Mouse (Mus musculus): ENCODE data around the gene Mbtps2. TPM values are rescaled to one million over a fixed set of nuclear protein-coding genes. Genes with fewer than 3 reads are reported as not detected.

Mbtps2 gene
- polyA plus RNA-seq, 1 experiment from 2014 or later, result 13.1 TPM

- H3K9me3 ChIP-seq (replicated peaks; ENCODE audit: control insufficient read depth, low read length), result no peaks in the 10 kb centered on the region
- no peak overlapping the region for H3K9ac ChIP-seq (ENCODE audit: low read length)
- WGBS, result 11% methylated on average over 3 of the region's 3 CpGs
- H3K36me3 ChIP-seq (ENCODE audit: control insufficient read depth, insufficient read depth), result no peaks in the 10 kb centered on the region
- no peak overlapping the region for H3K4me3 ChIP-seq (ENCODE audit: low read length)
- peak overlapping the region; percentile 43; the same call in 1 of the 2 replicates for H3K27ac ChIP-seq (ENCODE audit: low read length)
- peaks cover 6% of the 10 kb centered on the region for H3K4me1 ChIP-seq (ENCODE audit: control insufficient read depth, insufficient read depth, low read length)
- no peak overlapping the region for H3K4me2 ChIP-seq (ENCODE audit: low read depth, low read length)
- no peaks in the 10 kb centered on the region for H3K27me3 ChIP-seq (ENCODE audit: control insufficient read depth, insufficient read depth, low read length)
- no peak for ATAC-seq (replicated peaks; ENCODE audit: extremely low read depth, insufficient read depth, low FRiP score)
These were observed 2.9 kb upstream of the Mbtps2 start for GRCm38 (mm10) chrX:157601450-157601849.

- Histone ChIP-seq H3K9ac (ENCODE audit: low read length) (peak overlapping the region; percentile 86), H3K4me2 (ENCODE audit: low read depth, low read length) (peak overlapping the region; percentile 65), H3K4me3 (ENCODE audit: low read length) (peak overlapping the region; percentile 73), H3K27ac (ENCODE audit: low read length) (peak overlapping the region; percentile 91), H3K36me3 (ENCODE audit: control insufficient read depth, insufficient read depth) (no peaks in the 10 kb centered on the region), H3K27me3 (ENCODE audit: control insufficient read depth, insufficient read depth, low read length) (no peaks in the 10 kb centered on the region), H3K9me3 (replicated peaks; ENCODE audit: control insufficient read depth, low read length) (no peaks in the 10 kb centered on the region), H3K4me1 (ENCODE audit: control insufficient read depth, insufficient read depth, low read length) (peaks cover 10% of the 10 kb centered on the region)
- ATAC-seq (replicated peaks; ENCODE audit: extremely low read depth, insufficient read depth, low FRiP score), result no peak
- WGBS, result 15% methylated on average over 17 of the region's 17 CpGs
These were observed 830 bp downstream of the Mbtps2 start for GRCm38 (mm10) chrX:157597585-157598185.

GRCm38 (mm10) chrX:157596802-157597201, 1.7 kb downstream of the Mbtps2 start:
- 73% methylated on average over 5 of the region's 5 CpGs for WGBS
- no peaks in the 10 kb centered on the region for H3K36me3 ChIP-seq (ENCODE audit: control insufficient read depth, insufficient read depth)
- H3K4me2 ChIP-seq (ENCODE audit: low read depth, low read length), result peak overlapping the region; percentile 65
- H3K4me3 ChIP-seq (ENCODE audit: low read length), result peak overlapping the region; percentile 73
- no peak overlapping the region for H3K9ac ChIP-seq (ENCODE audit: low read length)
- ATAC-seq (replicated peaks; ENCODE audit: extremely low read depth, insufficient read depth, low FRiP score), result no peak
- H3K4me1 ChIP-seq (ENCODE audit: control insufficient read depth, insufficient read depth, low read length), result peaks cover 10% of the 10 kb centered on the region
- H3K27me3 ChIP-seq (ENCODE audit: control insufficient read depth, insufficient read depth, low read length), result no peaks in the 10 kb centered on the region
- H3K27ac ChIP-seq (ENCODE audit: low read length), result no peak overlapping the region
- no peaks in the 10 kb centered on the region for H3K9me3 ChIP-seq (replicated peaks; ENCODE audit: control insufficient read depth, low read length)

GRCm38 (mm10) chrX:157595927-157596326, 2.6 kb downstream of the Mbtps2 start:
- H3K36me3 ChIP-seq (ENCODE audit: control insufficient read depth, insufficient read depth), result no peaks in the 10 kb centered on the region
- no peaks in the 10 kb centered on the region for H3K27me3 ChIP-seq (ENCODE audit: control insufficient read depth, insufficient read depth, low read length)
- H3K4me1 ChIP-seq (ENCODE audit: control insufficient read depth, insufficient read depth, low read length), result peaks cover 10% of the 10 kb centered on the region
- no peak overlapping the region for H3K4me2 ChIP-seq (ENCODE audit: low read depth, low read length)
- H3K27ac ChIP-seq (ENCODE audit: low read length), result no peak overlapping the region
- no peaks in the 10 kb centered on the region for H3K9me3 ChIP-seq (replicated peaks; ENCODE audit: control insufficient read depth, low read length)
- ATAC-seq (replicated peaks; ENCODE audit: extremely low read depth, insufficient read depth, low FRiP score), result no peak
- H3K9ac ChIP-seq (ENCODE audit: low read length), result no peak overlapping the region
- H3K4me3 ChIP-seq (ENCODE audit: low read length), result no peak overlapping the region
- 59% methylated on average over 6 of the region's 6 CpGs for WGBS

- Histone ChIP-seq H3K4me3 (ENCODE audit: low read length) (no peak overlapping the region), H3K36me3 (ENCODE audit: control insufficient read depth, insufficient read depth) (peaks cover 4% of the 10 kb centered on the region; the same call in 1 of the 2 replicates), H3K9me3 (replicated peaks; ENCODE audit: control insufficient read depth, low read length) (no peaks in the 10 kb centered on the region), H3K4me2 (ENCODE audit: low read depth, low read length) (no peak overlapping the region), H3K4me1 (ENCODE audit: control insufficient read depth, insufficient read depth, low read length) (peaks cover 10% of the 10 kb centered on the region), H3K9ac (ENCODE audit: low read length) (no peak overlapping the region), H3K27me3 (ENCODE audit: control insufficient read depth, insufficient read depth, low read length) (no peaks in the 10 kb centered on the region), H3K27ac (ENCODE audit: low read length) (no peak overlapping the region)
- WGBS, result 76% methylated on average over 2 of the region's 2 CpGs
- no peak for ATAC-seq (replicated peaks; ENCODE audit: extremely low read depth, insufficient read depth, low FRiP score)
These were observed 3.9 kb downstream of the Mbtps2 start for GRCm38 (mm10) chrX:157594606-157595005.

- Histone ChIP-seq H3K9ac (ENCODE audit: low read length) (no peak overlapping the region), H3K4me3 (ENCODE audit: low read length) (no peak overlapping the region), H3K27me3 (ENCODE audit: control insufficient read depth, insufficient read depth, low read length) (no peaks in the 10 kb centered on the region), H3K27ac (ENCODE audit: low read length) (no peak overlapping the region), H3K4me1 (ENCODE audit: control insufficient read depth, insufficient read depth, low read length) (no peaks in the 10 kb centered on the region), H3K36me3 (ENCODE audit: control insufficient read depth, insufficient read depth) (peaks cover 4% of the 10 kb centered on the region; the same call in 1 of the 2 replicates), H3K9me3 (replicated peaks; ENCODE audit: control insufficient read depth, low read length) (no peaks in the 10 kb centered on the region), H3K4me2 (ENCODE audit: low read depth, low read length) (no peak overlapping the region)
- no peak for ATAC-seq (replicated peaks; ENCODE audit: extremely low read depth, insufficient read depth, low FRiP score)
- WGBS, result 80% methylated on average over 5 of the region's 5 CpGs
These were observed 11.5 kb downstream of the Mbtps2 start for GRCm38 (mm10) chrX:157587001-157587400.

GRCm38 (mm10) chrX:157586397-157586796, 12.1 kb downstream of the Mbtps2 start:
- peaks cover 4% of the 10 kb centered on the region; the same call in 1 of the 2 replicates for H3K36me3 ChIP-seq (ENCODE audit: control insufficient read depth, insufficient read depth)
- no peak overlapping the region for H3K4me2 ChIP-seq (ENCODE audit: low read depth, low read length)
- H3K9me3 ChIP-seq (replicated peaks; ENCODE audit: control insufficient read depth, low read length), result no peaks in the 10 kb centered on the region
- H3K27ac ChIP-seq (ENCODE audit: low read length), result no peak overlapping the region
- no peak for ATAC-seq (replicated peaks; ENCODE audit: extremely low read depth, insufficient read depth, low FRiP score)
- H3K4me1 ChIP-seq (ENCODE audit: control insufficient read depth, insufficient read depth, low read length), result no peaks in the 10 kb centered on the region
- no peak overlapping the region for H3K4me3 ChIP-seq (ENCODE audit: low read length)
- no peaks in the 10 kb centered on the region for H3K27me3 ChIP-seq (ENCODE audit: control insufficient read depth, insufficient read depth, low read length)
- H3K9ac ChIP-seq (ENCODE audit: low read length), result no peak overlapping the region

- 75% methylated on average over 6 of the region's 6 CpGs for WGBS
- Histone ChIP-seq H3K9me3 (replicated peaks; ENCODE audit: control insufficient read depth, low read length) (no peaks in the 10 kb centered on the region), H3K27me3 (ENCODE audit: control insufficient read depth, insufficient read depth, low read length) (no peaks in the 10 kb centered on the region), H3K4me2 (ENCODE audit: low read depth, low read length) (no peak overlapping the region), H3K4me3 (ENCODE audit: low read length) (no peak overlapping the region), H3K27ac (ENCODE audit: low read length) (no peak overlapping the region), H3K9ac (ENCODE audit: low read length) (no peak overlapping the region), H3K36me3 (ENCODE audit: control insufficient read depth, insufficient read depth) (0 out of 2 replicates have a peak, but pooled peaks cover 3% of the 10 kb centered on the region), H3K4me1 (ENCODE audit: control insufficient read depth, insufficient read depth, low read length) (no peaks in the 10 kb centered on the region)
- ATAC-seq (replicated peaks; ENCODE audit: extremely low read depth, insufficient read depth, low FRiP score), result no peak
These were observed 19.4 kb downstream of the Mbtps2 start for GRCm38 (mm10) chrX:157579108-157579614.

GRCm38 (mm10) chrX:157574683-157575082, 23.8 kb downstream of the Mbtps2 start:
- Histone ChIP-seq H3K27me3 (ENCODE audit: control insufficient read depth, insufficient read depth, low read length) (no peaks in the 10 kb centered on the region), H3K27ac (ENCODE audit: low read length) (no peak overlapping the region), H3K4me2 (ENCODE audit: low read depth, low read length) (no peak overlapping the region), H3K4me3 (ENCODE audit: low read length) (no peak overlapping the region), H3K9ac (ENCODE audit: low read length) (no peak overlapping the region), H3K36me3 (ENCODE audit: control insufficient read depth, insufficient read depth) (0 out of 2 replicates have a peak, but pooled peaks cover 6% of the 10 kb centered on the region), H3K9me3 (replicated peaks; ENCODE audit: control insufficient read depth, low read length) (no peaks in the 10 kb centered on the region; the same call in 1 of the 2 replicates), H3K4me1 (ENCODE audit: control insufficient read depth, insufficient read depth, low read length) (no peaks in the 10 kb centered on the region)
- 55% methylated on average over 2 of the region's 2 CpGs for WGBS
- ATAC-seq (replicated peaks; ENCODE audit: extremely low read depth, insufficient read depth, low FRiP score), result no peak

Data from heart, embryonic 16.5 days (tissue).